Mouse (Mus musculus): ENCODE measurements around the gene Cldn1. TPM values are rescaled to one million over a fixed set of nuclear protein-coding genes. Genes with fewer than 3 reads are reported as not detected.

Gene Cldn1
- total RNA-seq (2014; rRNA removed) (3.6 and 6.4 TPM in 2 replicates), polyA plus RNA-seq (2015; fragmentation: Nextera tagmentation; extraction: Ambion mirVana) (1.6 and 2.1 TPM in 2 replicates)

DNA sequence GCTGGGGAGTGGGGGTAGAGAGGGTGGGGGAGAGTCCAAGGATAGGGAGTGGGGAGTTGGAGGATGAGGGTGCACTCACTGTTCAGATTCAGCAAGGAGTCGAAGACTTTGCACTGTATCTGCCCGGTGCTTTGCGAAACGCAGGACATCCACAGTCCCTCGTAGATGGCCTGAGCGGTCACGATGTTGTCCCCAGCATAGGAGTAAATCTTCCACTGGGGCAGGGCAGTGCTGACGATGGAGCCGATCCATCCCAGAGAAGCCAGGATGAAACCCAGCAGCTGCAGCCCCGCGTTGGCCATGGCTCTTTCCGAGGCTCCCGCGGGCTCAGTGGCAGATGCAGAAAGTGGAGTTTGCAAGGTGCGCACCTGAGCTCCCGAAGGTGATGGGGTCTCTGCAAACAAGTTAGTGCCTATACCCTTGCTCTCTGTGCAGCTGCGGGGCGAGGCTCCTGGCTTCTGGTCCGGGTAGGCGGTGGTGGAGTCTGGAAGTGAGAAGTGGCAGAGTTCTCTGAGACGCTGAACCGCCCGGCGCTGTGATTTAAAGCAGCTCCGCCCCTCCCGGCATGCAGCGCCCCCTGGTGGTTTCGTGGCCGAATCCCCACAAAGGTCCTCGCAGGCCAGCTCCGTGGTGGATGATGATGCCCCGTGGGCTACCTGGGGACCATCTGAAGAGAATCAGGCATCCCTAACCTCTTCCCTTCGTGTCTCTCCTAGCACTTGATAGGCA lies at the start of gene Cldn1:
Cldn1 (minus strand) TSS at position 517 of the 729 bp plus-strand sequence.
- WGBS = 2% methylated on average over 33 of the region's 33 CpGs
- peak within 1 kb of the TSS; percentile 70 for H3K4me2 ChIP-seq (ENCODE audit: low read depth, low read length, poor library complexity, severe bottlenecking)
- H3K4me1 ChIP-seq (ENCODE audit: insufficient read depth, low read length) = peaks cover 5% of the 10 kb centered on the region; the same call in 1 of the 2 replicates
- peak within 1 kb of the TSS; percentile 34 for H3K4me3 ChIP-seq (ENCODE audit: low read depth, low read length)
- no peak within 1 kb of the TSS for H3K27ac ChIP-seq (ENCODE audit: low read depth, low read length)
- peak; percentile 74 for DNase-seq (ENCODE audit: low spot score)
- TF ChIP-seq CTCF (IDR thresholded peaks at IDR 0.05) = peak; percentile 86
- ATAC-seq (ENCODE audit: low FRiP score) = peak; percentile 85
- 0 out of 2 replicates have a peak, but pooled peaks cover 10% of the 10 kb centered on the region for H3K27me3 ChIP-seq (ENCODE audit: insufficient read depth, low read length)
- no peaks in the 10 kb centered on the region for H3K9me3 ChIP-seq (ENCODE audit: low read length)
- no peaks in the 10 kb centered on the region for H3K36me3 ChIP-seq (ENCODE audit: insufficient read depth, low read length)
- peak within 1 kb of the TSS; percentile 37; the same call in 1 of the 2 replicates for H3K9ac ChIP-seq (replicated peaks; ENCODE audit: low read length, poor library complexity, severe bottlenecking)

- DNase-seq (ENCODE audit: low spot score) = no peak
- 85% methylated on average over 3 of the region's 3 CpGs for WGBS
- no peaks in the 10 kb centered on the region for H3K4me1 ChIP-seq (ENCODE audit: insufficient read depth, low read length)
- H3K27me3 ChIP-seq (ENCODE audit: insufficient read depth, low read length) = no peaks in the 10 kb centered on the region
- H3K4me3 ChIP-seq (ENCODE audit: low read depth, low read length) = no peak overlapping the region
- no peak for TF ChIP-seq CTCF (IDR thresholded peaks at IDR 0.05)
- no peaks in the 10 kb centered on the region for H3K9me3 ChIP-seq (ENCODE audit: low read length)
- no peak overlapping the region for H3K27ac ChIP-seq (ENCODE audit: low read depth, low read length)
- no peak overlapping the region for H3K9ac ChIP-seq (replicated peaks; ENCODE audit: low read length, poor library complexity, severe bottlenecking)
- no peak for ATAC-seq (ENCODE audit: low FRiP score)
- H3K4me2 ChIP-seq (ENCODE audit: low read depth, low read length, poor library complexity, severe bottlenecking) = no peak overlapping the region
- H3K36me3 ChIP-seq (ENCODE audit: insufficient read depth, low read length) = no peaks in the 10 kb centered on the region
Observed at GRCm38 (mm10) chr16:26418616-26419015, 47.0 kb upstream of the Cldn1 start.

GRCm38 (mm10) chr16:26404070-26404469 lies 32.4 kb upstream of the Cldn1 start:
- TF ChIP-seq CTCF (IDR thresholded peaks at IDR 0.05) = no peak
- no peak overlapping the region for H3K27ac ChIP-seq (ENCODE audit: low read depth, low read length)
- 40% methylated on average over 1 of the region's 1 CpGs for WGBS

GRCm38 (mm10) chr16:26400971-26401370 lies 29.3 kb upstream of the Cldn1 start:
- DNase-seq (ENCODE audit: low spot score) = peak; percentile 13
- H3K27ac ChIP-seq (ENCODE audit: low read depth, low read length) = no peak overlapping the region
- no peak for ATAC-seq (ENCODE audit: low FRiP score)
- no peaks in the 10 kb centered on the region for H3K36me3 ChIP-seq (ENCODE audit: insufficient read depth, low read length)
- no peaks in the 10 kb centered on the region for H3K4me1 ChIP-seq (ENCODE audit: insufficient read depth, low read length)
- no peak for TF ChIP-seq CTCF (IDR thresholded peaks at IDR 0.05)
- no peak overlapping the region for H3K9ac ChIP-seq (replicated peaks; ENCODE audit: low read length, poor library complexity, severe bottlenecking)
- no peak overlapping the region for H3K4me3 ChIP-seq (ENCODE audit: low read depth, low read length)
- 46% methylated on average over 3 of the region's 3 CpGs for WGBS
- H3K27me3 ChIP-seq (ENCODE audit: insufficient read depth, low read length) = no peaks in the 10 kb centered on the region
- no peaks in the 10 kb centered on the region for H3K9me3 ChIP-seq (ENCODE audit: low read length)
- H3K4me2 ChIP-seq (ENCODE audit: low read depth, low read length, poor library complexity, severe bottlenecking) = no peak overlapping the region

More at GRCm38 (mm10) chr16:26404070-26404469, 32.4 kb upstream of the Cldn1 start:
- no peaks in the 10 kb centered on the region for H3K27me3 ChIP-seq (ENCODE audit: insufficient read depth, low read length)
- no peak overlapping the region for H3K4me2 ChIP-seq (ENCODE audit: low read depth, low read length, poor library complexity, severe bottlenecking)
- DNase-seq (ENCODE audit: low spot score) = no peak
- H3K9me3 ChIP-seq (ENCODE audit: low read length) = no peaks in the 10 kb centered on the region
- H3K36me3 ChIP-seq (ENCODE audit: insufficient read depth, low read length) = no peaks in the 10 kb centered on the region
- no peak overlapping the region for H3K9ac ChIP-seq (replicated peaks; ENCODE audit: low read length, poor library complexity, severe bottlenecking)
- H3K4me3 ChIP-seq (ENCODE audit: low read depth, low read length) = no peak overlapping the region
- H3K4me1 ChIP-seq (ENCODE audit: insufficient read depth, low read length) = no peaks in the 10 kb centered on the region
- ATAC-seq (ENCODE audit: low FRiP score) = no peak

GRCm38 (mm10) chr16:26400549-26400948 lies 28.9 kb upstream of the Cldn1 start:
- Histone ChIP-seq H3K27ac (ENCODE audit: low read depth, low read length) (no peak overlapping the region), H3K9ac (replicated peaks; ENCODE audit: low read length, poor library complexity, severe bottlenecking) (no peak overlapping the region), H3K27me3 (ENCODE audit: insufficient read depth, low read length) (no peaks in the 10 kb centered on the region), H3K4me2 (ENCODE audit: low read depth, low read length, poor library complexity, severe bottlenecking) (no peak overlapping the region), H3K4me3 (ENCODE audit: low read depth, low read length) (no peak overlapping the region), H3K9me3 (ENCODE audit: low read length) (no peaks in the 10 kb centered on the region), H3K4me1 (ENCODE audit: insufficient read depth, low read length) (no peaks in the 10 kb centered on the region), H3K36me3 (ENCODE audit: insufficient read depth, low read length) (no peaks in the 10 kb centered on the region)
- no peak for TF ChIP-seq CTCF (IDR thresholded peaks at IDR 0.05)
- WGBS = 81% methylated on average over 4 of the region's 4 CpGs
- DNase-seq (ENCODE audit: low spot score) (no peak), ATAC-seq (ENCODE audit: low FRiP score) (no peak)

GRCm38 (mm10) chr16:26390936-26391335 lies 19.3 kb upstream of the Cldn1 start:
- TF ChIP-seq CTCF (IDR thresholded peaks at IDR 0.05) = no peak
- WGBS = 53% methylated on average over 4 of the region's 4 CpGs
- no peak for ATAC-seq (ENCODE audit: low FRiP score)
- no peaks in the 10 kb centered on the region for H3K9me3 ChIP-seq (ENCODE audit: low read length)
- no peak overlapping the region for H3K4me3 ChIP-seq (ENCODE audit: low read depth, low read length)
- H3K4me2 ChIP-seq (ENCODE audit: low read depth, low read length, poor library complexity, severe bottlenecking) = no peak overlapping the region
- no peaks in the 10 kb centered on the region for H3K36me3 ChIP-seq (ENCODE audit: insufficient read depth, low read length)
- H3K4me1 ChIP-seq (ENCODE audit: insufficient read depth, low read length) = no peaks in the 10 kb centered on the region
- H3K9ac ChIP-seq (replicated peaks; ENCODE audit: low read length, poor library complexity, severe bottlenecking) = no peak overlapping the region
- no peak overlapping the region for H3K27ac ChIP-seq (ENCODE audit: low read depth, low read length)
- H3K27me3 ChIP-seq (ENCODE audit: insufficient read depth, low read length) = no peaks in the 10 kb centered on the region
- DNase-seq (ENCODE audit: low spot score) = no peak
